Mouse (Mus musculus) MEL-GATA-1-ER (cell line): ENCODE results near the gene Nfyc.

ENCODE experiments used
- DNase-seq: peaks from one replicate; pipeline ENCODE4 v3.0.0-alpha.2; 2012; ENCODE audit warnings: low read depth; ENCODE audit errors: extremely low read depth

Gene Nfyc

GRCm38 (mm10) chr4:120825577-120826326, 5.6 kb downstream of the Nfyc start:
- DNase-seq: peak; percentile 94

- DNase-seq: peak; percentile 59
These were observed 6.2 kb downstream of the Nfyc start for GRCm38 (mm10) chr4:120825100-120825553.

- no peak for DNase-seq
These were observed 9.0 kb downstream of the Nfyc start for GRCm38 (mm10) chr4:120822191-120822911.

- DNase-seq: no peak
These were observed 11.5 kb downstream of the Nfyc start for GRCm38 (mm10) chr4:120819871-120820270.

- DNase-seq: no peak
These were observed 12.1 kb downstream of the Nfyc start for GRCm38 (mm10) chr4:120819296-120819695.

GRCm38 (mm10) chr4:120817951-120818350, 13.4 kb downstream of the Nfyc start:
- DNase-seq: no peak

- DNase-seq: no peak
These were observed 14.2 kb downstream of the Nfyc start for GRCm38 (mm10) chr4:120817002-120817774.

- DNase-seq: peak; percentile 55
These were observed 15.6 kb downstream of the Nfyc start for GRCm38 (mm10) chr4:120815622-120816334.

DNA sequence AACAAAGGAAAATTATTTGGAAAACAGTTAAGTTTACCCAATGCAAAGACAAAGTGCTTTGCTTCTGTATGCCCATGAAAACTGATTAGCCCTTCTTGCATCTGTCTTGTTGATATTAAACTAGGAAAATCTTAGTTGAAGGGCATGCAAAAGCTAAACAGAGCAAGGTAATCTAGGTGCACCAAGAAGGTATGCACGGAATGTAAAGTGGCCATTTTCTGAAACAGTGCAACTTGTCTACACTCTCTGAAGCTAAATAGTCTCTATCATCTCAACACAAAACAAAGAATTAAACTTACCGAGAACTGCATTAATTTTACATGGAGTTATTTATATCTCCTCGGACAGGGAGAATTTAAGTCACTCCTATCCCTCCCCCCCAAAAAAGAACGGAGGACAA, 16.2 kb downstream of the Nfyc start:
- no peak for DNase-seq

DNA sequence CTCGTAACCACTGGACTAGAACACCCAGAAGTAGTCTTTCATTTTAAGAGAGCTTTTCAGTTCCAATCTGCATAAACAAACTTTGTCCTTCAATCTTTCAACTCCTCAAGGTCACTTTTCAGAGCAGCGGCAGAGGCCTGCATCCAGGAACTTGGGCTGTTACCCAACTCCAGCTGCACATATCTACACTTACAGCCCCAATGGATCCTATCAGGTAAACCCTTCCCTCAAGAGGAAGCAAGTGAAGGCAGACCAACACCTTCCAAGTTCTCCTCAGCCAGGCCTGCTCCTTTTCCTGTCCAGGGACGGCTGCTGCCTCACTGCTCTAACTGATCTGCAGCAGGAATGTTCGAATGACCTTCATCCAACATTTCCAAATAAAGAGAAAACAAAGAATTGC, 17.2 kb downstream of the Nfyc start:
- DNase-seq: no peak

- DNase-seq: no peak
These were observed 17.6 kb downstream of the Nfyc start for GRCm38 (mm10) chr4:120813762-120814161.

GRCm38 (mm10) chr4:120805816-120806215, 25.6 kb downstream of the Nfyc start:
- DNase-seq: no peak

DNA sequence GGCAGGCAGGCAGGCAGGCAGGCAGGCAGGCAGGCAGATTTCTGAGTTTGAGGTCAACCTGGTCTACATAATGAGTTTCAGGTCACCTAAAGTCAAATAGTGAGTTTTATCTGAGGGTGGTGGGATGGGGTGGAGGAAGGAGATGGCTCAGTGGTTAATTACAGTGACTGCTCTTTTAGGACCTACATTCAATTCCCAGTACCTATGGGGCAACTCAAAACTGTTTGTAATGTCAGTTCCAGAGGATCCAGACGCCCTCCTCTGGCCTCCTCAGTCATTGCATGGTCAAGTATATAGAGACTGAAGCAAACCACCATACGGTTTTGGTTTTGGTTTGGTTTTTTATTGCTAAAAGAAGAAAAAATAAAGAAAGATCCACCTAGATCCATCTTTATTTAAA, 29.9 kb downstream of the Nfyc start:
- DNase-seq: peak; percentile 24

GRCm38 (mm10) chr4:120800691-120801090, 30.7 kb downstream of the Nfyc start:
- no peak for DNase-seq

GRCm38 (mm10) chr4:120799680-120800166, 31.6 kb downstream of the Nfyc start:
- no peak for DNase-seq

- DNase-seq: no peak
These were observed 33.2 kb downstream of the Nfyc start for GRCm38 (mm10) chr4:120797985-120798725.

GRCm38 (mm10) chr4:120796687-120797086, 34.7 kb downstream of the Nfyc start:
- no peak for DNase-seq

DNA sequence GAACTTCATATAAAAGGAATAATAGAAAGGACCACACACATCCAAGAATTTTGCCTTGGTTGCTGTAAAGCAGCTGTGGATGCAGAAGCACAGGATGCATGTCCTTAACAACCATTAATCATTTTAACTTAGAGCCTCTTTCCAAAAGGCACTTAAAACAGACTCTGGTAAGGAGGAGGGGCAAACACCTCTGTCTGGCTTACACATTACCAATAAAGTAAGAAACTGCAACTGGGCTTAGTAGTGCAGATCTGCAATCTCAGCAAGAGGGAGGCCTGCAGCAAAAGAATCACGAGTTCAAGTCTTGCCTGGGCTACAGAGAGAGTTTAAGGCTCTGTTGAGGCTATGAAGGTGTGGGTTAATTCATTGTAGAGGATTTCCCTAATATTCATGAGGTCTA, 35.7 kb downstream of the Nfyc start:
- DNase-seq: no peak

- DNase-seq: no peak
These were observed 38.5 kb downstream of the Nfyc start for GRCm38 (mm10) chr4:120792918-120793317.

- DNase-seq: no peak
These were observed 41.3 kb downstream of the Nfyc start for GRCm38 (mm10) chr4:120790027-120790426.
